Mouse (Mus musculus) liver, embryonic 14.5 days (tissue): ENCODE data around the gene Nexn.

ENCODE experiments used
- CTCF ChIP-seq: IDR thresholded peaks from 2 replicates; pipeline ENCODE4 v1.5.1; 2016; ENCODE audit warnings: antibody characterized with exemption, low read depth, control low read depth
- EP300 ChIP-seq: IDR thresholded peaks from 2 replicates; pipeline ENCODE4 v1.6.1; 2016; ENCODE audit warnings: antibody characterized with exemption, low read depth

DNA sequence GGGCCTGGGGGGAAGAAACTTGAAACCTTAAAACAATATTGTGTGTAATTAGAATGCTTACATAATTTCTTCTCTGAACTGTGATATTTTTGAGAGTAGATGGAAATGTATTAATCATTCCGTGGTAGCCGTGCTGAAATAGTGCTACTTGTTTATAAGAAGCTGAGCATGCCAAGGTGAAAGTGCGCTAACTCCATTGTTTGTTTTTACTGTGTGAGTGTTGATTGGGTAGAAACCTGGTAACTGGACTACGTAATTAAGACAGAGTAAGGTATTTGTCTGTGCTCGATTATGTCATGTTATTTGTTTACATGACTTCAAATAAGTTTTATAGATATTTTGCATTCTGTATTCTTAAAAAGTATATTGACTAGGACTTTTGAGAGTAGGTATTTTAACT lies 36.9 kb downstream of the Nexn start:
- TF ChIP-seq CTCF (no peak), EP300 (no peak)
